Mouse (Mus musculus): Measurements from ENCODE around the gene Fibin.

Fibin gene

GRCm38 (mm10) chr2:110362432-110363283, at the start of gene Fibin:
Fibin (minus strand) TSS chr2:110363183.
- CTCF ChIA-PET = interaction anchor here in 3 of 4 experiments (0.6 to 1.5 kb wide), 4 partner anchors 133 to 458 kb away, joined by 3 to 4 read pairs (median 3); no protein-coding TSS in a partner anchor
- POLR2A ChIA-PET = no interaction called here

GRCm38 (mm10) chr2:110411428-110411827, 48.4 kb upstream of the Fibin start:
- POLR2A ChIA-PET = interaction anchor here in 1 of 4 experiments (0.6 kb wide), 1 partner anchor 509 kb away, joined by 4 read pairs; no protein-coding TSS in a partner anchor
- CTCF ChIA-PET = no interaction called here

GRCm38 (mm10) chr2:110408757-110409156, 45.8 kb upstream of the Fibin start:
- POLR2A ChIA-PET = no interaction called here
- CTCF ChIA-PET = no interaction called here

GRCm38 (mm10) chr2:110392714-110393336, 29.8 kb upstream of the Fibin start:
- CTCF ChIA-PET = no interaction called here
- POLR2A ChIA-PET = no interaction called here

GRCm38 (mm10) chr2:110390736-110391409, 27.9 kb upstream of the Fibin start:
- ChIA-PET POLR2A (no interaction called here), CTCF (interaction anchor here in 1 of 4 experiments (0.6 kb wide), 1 partner anchor 487 kb away, joined by 4 read pairs; no protein-coding TSS in a partner anchor)

GRCm38 (mm10) chr2:110379811-110380210, 16.8 kb upstream of the Fibin start:
- ChIA-PET POLR2A (interaction anchor here in 1 of 4 experiments (0.7 kb wide), 1 partner anchor 105 kb away, joined by 4 read pairs; no protein-coding TSS in a partner anchor), CTCF (no interaction called here)

- ChIA-PET POLR2A (no interaction called here), CTCF (no interaction called here)
Measured at GRCm38 (mm10) chr2:110376660-110377059, 13.7 kb upstream of the Fibin start.

- ChIA-PET CTCF (no interaction called here), POLR2A (no interaction called here)
Measured at GRCm38 (mm10) chr2:110375475-110375874, 12.5 kb upstream of the Fibin start.

GRCm38 (mm10) chr2:110373186-110373585, 10.2 kb upstream of the Fibin start:
- ChIA-PET POLR2A (interaction anchor here in 1 of 4 experiments (0.6 kb wide), 1 partner anchor 231 kb away, joined by 3 read pairs; no protein-coding TSS in a partner anchor), CTCF (no interaction called here)

- CTCF ChIA-PET = no interaction called here
- POLR2A ChIA-PET = interaction anchor here in 1 of 4 experiments (0.7 kb wide), 1 partner anchor 14 kb away, joined by 4 read pairs; no protein-coding TSS in a partner anchor
Measured at GRCm38 (mm10) chr2:110367382-110367887, 4.5 kb upstream of the Fibin start.

- ChIA-PET POLR2A (no interaction called here), CTCF (no interaction called here)
Measured at GRCm38 (mm10) chr2:110365401-110365800, 2.4 kb upstream of the Fibin start.

- POLR2A ChIA-PET = no interaction called here
- CTCF ChIA-PET = no interaction called here
Measured at GRCm38 (mm10) chr2:110363855-110364254, 872 bp upstream of the Fibin start.

GRCm38 (mm10) chr2:110353302-110353970, 9.5 kb downstream of the Fibin start:
- POLR2A ChIA-PET = interaction anchor here in 1 of 4 experiments (0.6 kb wide), 1 partner anchor 15 kb away, joined by 4 read pairs; no protein-coding TSS in a partner anchor
- CTCF ChIA-PET = no interaction called here

GRCm38 (mm10) chr2:110351843-110352251, 11.1 kb downstream of the Fibin start:
- POLR2A ChIA-PET = no interaction called here
- CTCF ChIA-PET = no interaction called here

- ChIA-PET POLR2A (no interaction called here), CTCF (no interaction called here)
Measured at GRCm38 (mm10) chr2:110351406-110351805, 11.6 kb downstream of the Fibin start.

GRCm38 (mm10) chr2:110328953-110329352, 34.0 kb downstream of the Fibin start:
- ChIA-PET POLR2A (no interaction called here), CTCF (no interaction called here)

GRCm38 (mm10) chr2:110319949-110320348, 43.0 kb downstream of the Fibin start:
- POLR2A ChIA-PET = no interaction called here
- CTCF ChIA-PET = no interaction called here

GRCm38 (mm10) chr2:110319266-110319665, 43.7 kb downstream of the Fibin start:
- POLR2A ChIA-PET = no interaction called here
- CTCF ChIA-PET = no interaction called here

GRCm38 (mm10) chr2:110318719-110319118, 44.3 kb downstream of the Fibin start:
- POLR2A ChIA-PET = no interaction called here
- CTCF ChIA-PET = no interaction called here

All from embryonic stem cell, embryonic (primary cell).